Mouse (Mus musculus): ENCODE measurements at regions not wholly inside any gene's neighbourhood (a gene's known extent, or its start where the extent isn't known, plus 50 kb on each side); places are given as distances from the start of the nearest gene placed in this dataset.
A peak's percentile ranks its signal among the peaks of the same experiment; 100 is the strongest.

- ATAC-seq (replicated peaks; ENCODE audit: poor library complexity, severe bottlenecking), result no peak
Measured at GRCm38 (mm10) chr10:120563926-120564325, 87.7 kb upstream of the Hmga2 start.

GRCm38 (mm10) chr10:120561821-120562220 is 85.6 kb upstream of the Hmga2 start:
- ATAC-seq (replicated peaks; ENCODE audit: poor library complexity, severe bottlenecking), result no peak

GRCm38 (mm10) chr10:120557850-120558447 is 81.7 kb upstream of the Hmga2 start:
- no peak for ATAC-seq (replicated peaks; ENCODE audit: poor library complexity, severe bottlenecking)

GRCm38 (mm10) chr10:120556116-120556515 is 79.8 kb upstream of the Hmga2 start:
- ATAC-seq (replicated peaks; ENCODE audit: poor library complexity, severe bottlenecking), result no peak

- peak; percentile 78 for ATAC-seq (replicated peaks; ENCODE audit: poor library complexity, severe bottlenecking)
Measured at GRCm38 (mm10) chr10:120553097-120553453, 76.8 kb upstream of the Hmga2 start.

- peak; percentile 48 for ATAC-seq (replicated peaks; ENCODE audit: poor library complexity, severe bottlenecking)
Measured at GRCm38 (mm10) chr10:120552341-120553096, 76.2 kb upstream of the Hmga2 start.

GRCm38 (mm10) chr10:120551851-120552281 is 75.6 kb upstream of the Hmga2 start:
- ATAC-seq (replicated peaks; ENCODE audit: poor library complexity, severe bottlenecking), result no peak

- no peak for ATAC-seq (replicated peaks; ENCODE audit: poor library complexity, severe bottlenecking)
Measured at GRCm38 (mm10) chr10:120547164-120547563, 70.9 kb upstream of the Hmga2 start.

- ATAC-seq (replicated peaks; ENCODE audit: poor library complexity, severe bottlenecking), result peak; percentile 70
Measured at GRCm38 (mm10) chr10:120541618-120542017, 65.3 kb upstream of the Hmga2 start.

- ATAC-seq (replicated peaks; ENCODE audit: poor library complexity, severe bottlenecking), result no peak
Measured at GRCm38 (mm10) chr10:120538561-120538960, 62.3 kb upstream of the Hmga2 start.

GRCm38 (mm10) chr10:120528406-120528805 is 52.1 kb upstream of the Hmga2 start:
- no peak for ATAC-seq (replicated peaks; ENCODE audit: poor library complexity, severe bottlenecking)

- no peak for ATAC-seq (replicated peaks; ENCODE audit: poor library complexity, severe bottlenecking)
Measured at GRCm38 (mm10) chr10:120527951-120528350, 51.7 kb upstream of the Hmga2 start.

GRCm38 (mm10) chr10:120526991-120527390 is 50.7 kb upstream of the Hmga2 start:
- ATAC-seq (replicated peaks; ENCODE audit: poor library complexity, severe bottlenecking), result no peak

Data from granulocyte monocyte progenitor cell, adult 5-6 weeks (primary cell).